Mouse (Mus musculus): ENCODE data around the gene Panx1.

- no peak for TF ChIP-seq EP300 (IDR thresholded peaks at IDR 0.05; ENCODE audit: low read depth in 1 of 2, low read length in 2 of 2)
- no peak for TF ChIP-seq RAD21 (IDR thresholded peaks at IDR 0.05; ENCODE audit: low read depth, low read length)
- no peak for TF ChIP-seq CTCF (IDR thresholded peaks at IDR 0.05 in 2 of 3, conservative IDR thresholded peaks at IDR 0.05 in 1 of 3; ENCODE audit: control insufficient read depth in 1 of 3, insufficient read depth in 1 of 3, low read depth in 2 of 3, low read length in 3 of 3, poor library complexity in 1 of 3, severe bottlenecking in 1 of 3)
- TF ChIP-seq POLR2A (IDR thresholded peaks at IDR 0.05; ENCODE audit: control insufficient read depth in 1 of 2, insufficient read depth in 1 of 2, low read depth in 1 of 2, low read length in 2 of 2, poor library complexity in 1 of 2): no peak
- TF ChIP-seq NRF1 (IDR thresholded peaks at IDR 0.05; ENCODE audit: insufficient read depth, low read depth, low read length, poor library complexity, severe bottlenecking): no peak
- no peak for TF ChIP-seq ETS1 (IDR thresholded peaks at IDR 0.05; ENCODE audit: low read depth, low read length)
- no peak for TF ChIP-seq MXI1 (IDR thresholded peaks at IDR 0.05; ENCODE audit: low read depth, low read length)
- no peak for TF ChIP-seq MAFK (IDR thresholded peaks at IDR 0.05; ENCODE audit: borderline replicate concordance, low read depth, low read length)
- TF ChIP-seq SIN3A (IDR thresholded peaks at IDR 0.05; ENCODE audit: low read length): no peak
These were observed 9.3 kb downstream of the Panx1 start for GRCm38 (mm10) chr9:15035979-15036378.
